Mouse (Mus musculus) midbrain, embryonic 15.5 days (tissue): Measurements from ENCODE around the gene Isoc2a. TPM values are rescaled to one million over a fixed set of nuclear protein-coding genes. Genes with fewer than 3 reads are reported as not detected.

Experiments used
- ATAC-seq: fragments of 200-750 bp; cut with Nextera tagmentation; replicated peaks from 2 replicates; pipeline ENCODE4 v1.8.0; 2017; ENCODE audit warnings: moderate TSS enrichment
- H3K27ac ChIP-seq: fragments of 300-500 bp; sonication (generic); 2 replicates; pipeline ENCODE4 v1.5.1; 2015; ENCODE audit warnings: mild to moderate bottlenecking, inconsistent platforms
- H3K27me3 ChIP-seq: fragments of 300-500 bp; sonication (generic); replicated peaks from 2 replicates; pipeline ENCODE4 v1.6.1; 2015; ENCODE audit warnings: inconsistent platforms
- H3K36me3 ChIP-seq: fragments of 300-500 bp; sonication (generic); replicated peaks from 2 replicates; pipeline ENCODE4 v1.6.1; 2015; ENCODE audit warnings: inconsistent platforms
- H3K4me1 ChIP-seq: fragments of 300-500 bp; sonication (generic); 2 replicates; pipeline ENCODE4 v1.6.1; 2015; ENCODE audit warnings: inconsistent platforms
- H3K4me2 ChIP-seq: fragments of 300-500 bp; sonication (generic); 2 replicates; pipeline ENCODE4 v1.6.1; 2015; ENCODE audit warnings: inconsistent platforms, mild to moderate bottlenecking, moderate library complexity
- H3K4me3 ChIP-seq: fragments of 300-500 bp; sonication (generic); 2 replicates; pipeline ENCODE4 v1.5.1; 2015; ENCODE audit warnings: mild to moderate bottlenecking, inconsistent platforms
- H3K9ac ChIP-seq: fragments of 300-500 bp; sonication (generic); 2 replicates; pipeline ENCODE4 v1.6.1; 2015; ENCODE audit warnings: mild to moderate bottlenecking, inconsistent platforms
- H3K9me3 ChIP-seq: fragments of 300-500 bp; sonication (generic); 2 replicates; pipeline ENCODE4 v1.6.1; 2016; ENCODE audit warnings: inconsistent platforms
- WGBS: fragments of 180-500 bp; shearing (Covaris S2); methylation state at CpG from one replicate; pipeline ENCODE4 v1.1.7; 2015; ENCODE audit warnings: mixed read lengths; 5-methylcytosine and 5-hydroxymethylcytosine counted together
- polyA plus RNA-seq: library from polyadenylated mRNA; unstranded; fragments of >200 nt; fragmentation: Nextera tagmentation; extraction: Ambion mirVana; gene quantifications from 2 replicates; pipeline ENCODE4 v1.2.1, GENCODE M21; 2015

Isoc2a gene
- polyA plus RNA-seq, 1 experiment from 2014 or later = 0.57 TPM

- Histone ChIP-seq H3K27me3 (no peaks in the 10 kb centered on the region), H3K9me3 (no peaks in the 10 kb centered on the region), H3K36me3 (peaks cover 10% of the 10 kb centered on the region), H3K9ac (peak within 1 kb of the TSS; percentile 51), H3K4me3 (peak within 1 kb of the TSS; percentile 44), H3K27ac (peak within 1 kb of the TSS; percentile 99), H3K4me1 (peaks cover 64% of the 10 kb centered on the region), H3K4me2 (peak within 1 kb of the TSS; percentile 79)
- 19% methylated on average over 8 of the region's 8 CpGs for WGBS
- ATAC-seq = peak; percentile 1; the same call in 1 of the 2 replicates
These were observed 45.0 kb downstream of the Isoc2a start, which contains the start of gene Nat14 for GRCm38 (mm10) chr7:4921824-4922482. TSS of gene Nat14 (plus strand) at chr7:4922028.

GRCm38 (mm10) chr7:4922508-4922907 lies 45.6 kb downstream of the Isoc2a start:
- H3K27me3 ChIP-seq = no peaks in the 10 kb centered on the region
- peaks cover 10% of the 10 kb centered on the region for H3K36me3 ChIP-seq
- peak; percentile 86 for ATAC-seq
- WGBS = 0% methylated on average over 14 of the region's 14 CpGs
- H3K9ac ChIP-seq = peak overlapping the region; percentile 51
- peak overlapping the region; percentile 99 for H3K27ac ChIP-seq
- H3K4me3 ChIP-seq = peak overlapping the region; percentile 44
- no peaks in the 10 kb centered on the region for H3K9me3 ChIP-seq
- H3K4me1 ChIP-seq = peaks cover 58% of the 10 kb centered on the region
- peak overlapping the region; percentile 79 for H3K4me2 ChIP-seq

GRCm38 (mm10) chr7:4922931-4923565 lies 46.1 kb downstream of the Isoc2a start:
- peaks cover 56% of the 10 kb centered on the region for H3K4me1 ChIP-seq
- WGBS = 2% methylated on average over 14 of the region's 14 CpGs
- ATAC-seq = peak; percentile 69

GRCm38 (mm10) chr7:4923586-4924364 lies 46.8 kb downstream of the Isoc2a start:
- 3% methylated on average over 37 of the region's 37 CpGs for WGBS
- peaks cover 10% of the 10 kb centered on the region for H3K36me3 ChIP-seq
- no peaks in the 10 kb centered on the region for H3K9me3 ChIP-seq
- no peaks in the 10 kb centered on the region for H3K27me3 ChIP-seq
- peaks cover 56% of the 10 kb centered on the region for H3K4me1 ChIP-seq
- ATAC-seq = peak; percentile 5; the same call in 1 of the 2 replicates
- H3K4me2 ChIP-seq = peak overlapping the region; percentile 79
- peak overlapping the region; percentile 99 for H3K27ac ChIP-seq
- H3K4me3 ChIP-seq = peak overlapping the region; percentile 44
- H3K9ac ChIP-seq = peak overlapping the region; percentile 61

More at GRCm38 (mm10) chr7:4922931-4923565, 46.1 kb downstream of the Isoc2a start:
- peak overlapping the region; percentile 61 for H3K9ac ChIP-seq
- H3K27ac ChIP-seq = peak overlapping the region; percentile 99
- H3K27me3 ChIP-seq = no peaks in the 10 kb centered on the region
- H3K4me3 ChIP-seq = peak overlapping the region; percentile 44
- peaks cover 10% of the 10 kb centered on the region for H3K36me3 ChIP-seq
- H3K4me2 ChIP-seq = peak overlapping the region; percentile 79
- no peaks in the 10 kb centered on the region for H3K9me3 ChIP-seq

GRCm38 (mm10) chr7:4924483-4924882 lies 47.5 kb downstream of the Isoc2a start:
- Histone ChIP-seq H3K9me3 (no peaks in the 10 kb centered on the region), H3K4me1 (peaks cover 56% of the 10 kb centered on the region), H3K9ac (peak overlapping the region; percentile 61), H3K27ac (peak overlapping the region; percentile 99), H3K4me3 (peak overlapping the region; percentile 44), H3K27me3 (no peaks in the 10 kb centered on the region), H3K4me2 (peak overlapping the region; percentile 79), H3K36me3 (peaks cover 10% of the 10 kb centered on the region)
- no peak for ATAC-seq
- WGBS = 1% methylated on average over 4 of the region's 4 CpGs

- ATAC-seq = no peak
- no peak overlapping the region for H3K4me3 ChIP-seq
- H3K27ac ChIP-seq = peak overlapping the region; percentile 99
- H3K9me3 ChIP-seq = no peaks in the 10 kb centered on the region
- 0% methylated on average over 3 of the region's 4 CpGs for WGBS
- H3K4me1 ChIP-seq = peaks cover 56% of the 10 kb centered on the region
- H3K36me3 ChIP-seq = peaks cover 8% of the 10 kb centered on the region
- H3K9ac ChIP-seq = no peak overlapping the region
- peak overlapping the region; percentile 79; the same call in 1 of the 2 replicates for H3K4me2 ChIP-seq
- H3K27me3 ChIP-seq = no peaks in the 10 kb centered on the region
These were observed 47.9 kb downstream of the Isoc2a start for GRCm38 (mm10) chr7:4924891-4925301.

- no peak within 1 kb of the TSS for H3K4me3 ChIP-seq
- peak within 1 kb of the TSS; percentile 99 for H3K27ac ChIP-seq
- peak within 1 kb of the TSS; percentile 79 for H3K4me2 ChIP-seq
- no peak for ATAC-seq
- H3K36me3 ChIP-seq = 0 out of 2 replicates have a peak, but pooled peaks cover under 1% of the 10 kb centered on the region
- no peaks in the 10 kb centered on the region for H3K9me3 ChIP-seq
- WGBS = 4% methylated on average over 6 of the region's 6 CpGs
- no peaks in the 10 kb centered on the region for H3K27me3 ChIP-seq
- H3K4me1 ChIP-seq = peaks cover 54% of the 10 kb centered on the region
- no peak within 1 kb of the TSS for H3K9ac ChIP-seq
These were observed 48.8 kb downstream of the Isoc2a start, which contains the start of gene Ssc5d for GRCm38 (mm10) chr7:4925441-4926381. TSS of gene Ssc5d (plus strand) at chr7:4925785.

GRCm38 (mm10) chr7:4926849-4927248 lies 49.9 kb downstream of the Isoc2a start:
- no peak for ATAC-seq
- Histone ChIP-seq H3K9ac (no peak overlapping the region), H3K4me3 (no peak overlapping the region), H3K27ac (no peak overlapping the region), H3K4me2 (no peak overlapping the region), H3K36me3 (no peaks in the 10 kb centered on the region), H3K4me1 (peaks cover 42% of the 10 kb centered on the region), H3K27me3 (no peaks in the 10 kb centered on the region), H3K9me3 (no peaks in the 10 kb centered on the region)
- 73% methylated on average over 16 of the region's 16 CpGs for WGBS

- Histone ChIP-seq H3K4me3 (no peak overlapping the region), H3K9me3 (no peaks in the 10 kb centered on the region), H3K4me2 (no peak overlapping the region), H3K36me3 (no peaks in the 10 kb centered on the region), H3K27me3 (no peaks in the 10 kb centered on the region), H3K9ac (no peak overlapping the region), H3K27ac (no peak overlapping the region), H3K4me1 (peaks cover 38% of the 10 kb centered on the region)
- no peak for ATAC-seq
- 61% methylated on average over 8 of the region's 8 CpGs for WGBS
These were observed 50.8 kb downstream of the Isoc2a start for GRCm38 (mm10) chr7:4927711-4928110.

- H3K4me3 ChIP-seq = no peak overlapping the region
- H3K36me3 ChIP-seq = no peaks in the 10 kb centered on the region
- H3K9me3 ChIP-seq = no peaks in the 10 kb centered on the region
- H3K4me1 ChIP-seq = peaks cover 32% of the 10 kb centered on the region
- H3K27me3 ChIP-seq = no peaks in the 10 kb centered on the region
- no peak overlapping the region for H3K27ac ChIP-seq
- 90% methylated on average over 17 of the region's 17 CpGs for WGBS
- ATAC-seq = no peak
- H3K9ac ChIP-seq = no peak overlapping the region
- H3K4me2 ChIP-seq = no peak overlapping the region
These were observed 51.4 kb downstream of the Isoc2a start for GRCm38 (mm10) chr7:4928323-4928722.

- Histone ChIP-seq H3K27me3 (no peaks in the 10 kb centered on the region), H3K9ac (no peak overlapping the region), H3K36me3 (no peaks in the 10 kb centered on the region), H3K4me3 (no peak overlapping the region), H3K4me1 (no peaks in the 10 kb centered on the region), H3K27ac (no peak overlapping the region), H3K4me2 (no peak overlapping the region), H3K9me3 (no peaks in the 10 kb centered on the region)
- WGBS = 81% methylated on average over 12 of the region's 12 CpGs
- no peak for ATAC-seq
These were observed 56.1 kb downstream of the Isoc2a start for GRCm38 (mm10) chr7:4933103-4933502.
